Mouse (Mus musculus) heart, postnatal 0 days (tissue): Measurements from ENCODE around the gene Gfi1. TPM values are rescaled to one million over a fixed set of nuclear protein-coding genes. Genes with fewer than 3 reads are reported as not detected.

Experiments
- ATAC-seq: fragments of 200-750 bp; cut with Nextera tagmentation; 2 replicates; pipeline ENCODE4 v1.8.0; 2017; ENCODE audit warnings: low read depth, moderate number of reproducible peaks, moderate library complexity; ENCODE audit not compliant: insufficient read depth
- DNase-seq: peaks from one replicate; pipeline ENCODE4 v3.0.0-alpha.2; 2016; ENCODE audit warnings: low spot score
- H3K27ac ChIP-seq: fragments of 300-500 bp; sonication (generic); 2 replicates; pipeline ENCODE4 v1.5.1; 2014; ENCODE audit warnings: low read depth, mild to moderate bottlenecking
- H3K27me3 ChIP-seq: fragments of 300-500 bp; sonication (generic); 2 replicates; pipeline ENCODE4 v1.6.1; 2014; ENCODE audit warnings: low read length, mixed read lengths; ENCODE audit not compliant: control insufficient read depth, insufficient read depth
- H3K36me3 ChIP-seq: fragments of 300-500 bp; sonication (generic); replicated peaks from 2 replicates; pipeline ENCODE4 v1.6.1; 2014; ENCODE audit warnings: low read length, mixed read lengths; ENCODE audit not compliant: control insufficient read depth, insufficient read depth
- H3K4me1 ChIP-seq: fragments of 300-500 bp; sonication (generic); 2 replicates; pipeline ENCODE4 v1.6.1; 2014; ENCODE audit warnings: antibody characterized with exemption; ENCODE audit not compliant: control insufficient read depth, insufficient read depth
- H3K4me2 ChIP-seq: fragments of 300-500 bp; sonication (generic); 2 replicates; pipeline ENCODE4 v1.6.1; 2014; ENCODE audit warnings: low read depth, mild to moderate bottlenecking, low read length, moderate library complexity
- H3K4me3 ChIP-seq: fragments of 300-500 bp; sonication (generic); 2 replicates; pipeline ENCODE4 v1.5.1; 2014; ENCODE audit warnings: low read depth, low read length
- H3K9ac ChIP-seq: fragments of 300-500 bp; sonication (generic); replicated peaks from 2 replicates; pipeline ENCODE4 v1.6.1; 2014; ENCODE audit warnings: low read depth, low read length, mixed read lengths
- H3K9me3 ChIP-seq: fragments of 300-500 bp; sonication (generic); replicated peaks from 2 replicates; pipeline ENCODE4 v1.6.1; 2016; ENCODE audit warnings: low read length; ENCODE audit not compliant: control insufficient read depth
- CTCF ChIP-seq: IDR thresholded peaks from 2 replicates; pipeline ENCODE4 v1.5.1; 2016; ENCODE audit warnings: antibody characterized with exemption, control low read depth, low read depth
- EP300 ChIP-seq: IDR thresholded peaks from 2 replicates; pipeline ENCODE4 v1.6.1; 2016; ENCODE audit warnings: antibody characterized with exemption, low read depth
- WGBS: fragments of 180-500 bp; shearing (Covaris S2); extraction: QIAGEN DNeasy Blood & Tissue Kit; methylation state at CpG from one replicate; pipeline ENCODE4 v1.1.7; 2014; 5-methylcytosine and 5-hydroxymethylcytosine counted together
- polyA plus RNA-seq: library from polyadenylated mRNA; unstranded; fragments of >200 nt; fragmentation: Nextera tagmentation; extraction: Ambion mirVana; gene quantifications from 2 replicates; pipeline ENCODE4 v1.2.1, GENCODE M21; 2015
- total RNA-seq: library from RNA; depleted of rRNA; stranded (reverse); fragments of >200 nt; gene quantifications from 2 replicates; pipeline ENCODE4 v1.2.3, GENCODE M21; 2014; ENCODE audit warnings: low replicate concordance

The Gfi1 gene
- total and polyA plus RNA-seq, 2 experiments from 2014 or later: not detected

DNA sequence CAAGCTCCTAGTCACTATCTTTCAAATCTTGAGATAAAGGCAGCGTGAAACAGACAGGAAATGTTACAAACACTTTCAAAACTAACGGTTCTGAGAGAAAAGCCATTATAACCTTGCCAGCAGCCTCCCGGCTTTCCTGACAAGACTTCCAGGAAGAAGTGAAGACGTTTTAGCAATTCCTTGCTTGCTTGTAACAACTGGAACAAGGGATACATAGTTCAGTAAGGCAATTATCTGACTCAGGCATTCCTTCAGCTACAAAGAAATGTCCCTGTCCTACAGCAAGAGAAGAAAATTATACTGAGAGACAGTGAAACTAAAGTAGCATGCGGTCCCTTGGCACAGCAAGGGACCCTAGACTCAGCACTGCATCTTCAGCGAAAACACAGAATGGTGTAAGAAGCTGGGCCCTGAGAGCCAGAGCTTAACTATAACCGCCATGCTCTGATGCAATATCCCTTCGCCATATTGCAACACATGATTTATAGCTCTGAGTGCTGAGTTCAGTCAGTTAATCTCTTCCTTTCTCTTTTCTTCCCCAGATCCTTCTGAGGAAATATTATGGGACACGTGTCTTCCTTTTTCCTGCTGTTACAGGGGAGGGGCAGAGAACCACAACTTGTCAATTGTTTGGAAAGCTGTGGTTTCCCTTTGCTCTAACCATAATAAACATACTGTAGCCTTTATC, 23.5 kb upstream of the Gfi1 start:
- ATAC-seq (no peak), DNase-seq (peak; percentile 6)
- Histone ChIP-seq H3K9ac (no peak overlapping the region), H3K36me3 (peaks cover 2% of the 10 kb centered on the region; the same call in 1 of the 2 replicates), H3K4me2 (no peak overlapping the region), H3K9me3 (no peaks in the 10 kb centered on the region), H3K4me1 (0 out of 2 replicates have a peak, but pooled peaks cover 4% of the 10 kb centered on the region), H3K27ac (peak overlapping the region; percentile 64; the same call in 1 of the 2 replicates), H3K4me3 (no peak overlapping the region), H3K27me3 (no peaks in the 10 kb centered on the region)
- TF ChIP-seq CTCF (no peak), EP300 (no peak)
- 50% methylated on average over 9 of the region's 9 CpGs for WGBS

- 85% methylated on average over 5 of the region's 5 CpGs for WGBS
- Histone ChIP-seq H3K4me3 (no peak overlapping the region), H3K36me3 (no peaks in the 10 kb centered on the region), H3K27ac (no peak overlapping the region; the same call in 1 of the 2 replicates), H3K27me3 (no peaks in the 10 kb centered on the region), H3K4me1 (no peaks in the 10 kb centered on the region), H3K9ac (no peak overlapping the region), H3K9me3 (no peaks in the 10 kb centered on the region), H3K4me2 (no peak overlapping the region)
- TF ChIP-seq CTCF: no peak
- no peak for TF ChIP-seq EP300
- DNase-seq (no peak), ATAC-seq (no peak)
Measured at GRCm38 (mm10) chr5:107739023-107739422, 13.2 kb upstream of the Gfi1 start.

GRCm38 (mm10) chr5:107738296-107738695, 12.5 kb upstream of the Gfi1 start:
- H3K27ac ChIP-seq: no peak overlapping the region; the same call in 1 of the 2 replicates
- ATAC-seq (no peak), DNase-seq (no peak)
- 76% methylated on average over 3 of the region's 3 CpGs for WGBS
- no peaks in the 10 kb centered on the region for H3K4me1 ChIP-seq
- no peaks in the 10 kb centered on the region for H3K27me3 ChIP-seq
- H3K4me2 ChIP-seq: no peak overlapping the region
- H3K4me3 ChIP-seq: no peak overlapping the region
- no peak overlapping the region for H3K9ac ChIP-seq
- no peaks in the 10 kb centered on the region for H3K36me3 ChIP-seq
- no peaks in the 10 kb centered on the region for H3K9me3 ChIP-seq
- no peak for TF ChIP-seq CTCF
- no peak for TF ChIP-seq EP300

- DNase-seq (no peak), ATAC-seq (no peak)
- Histone ChIP-seq H3K4me3 (no peak overlapping the region), H3K4me2 (no peak overlapping the region), H3K36me3 (no peaks in the 10 kb centered on the region), H3K27me3 (peaks cover 5% of the 10 kb centered on the region), H3K9ac (no peak overlapping the region), H3K4me1 (no peaks in the 10 kb centered on the region), H3K27ac (no peak overlapping the region), H3K9me3 (no peaks in the 10 kb centered on the region)
- no peak for TF ChIP-seq EP300
- TF ChIP-seq CTCF: no peak
- WGBS: 61% methylated on average over 5 of the region's 5 CpGs
Measured at GRCm38 (mm10) chr5:107736171-107736570, 10.3 kb upstream of the Gfi1 start.

GRCm38 (mm10) chr5:107731844-107732243, 6.0 kb upstream of the Gfi1 start:
- DNase-seq (no peak), ATAC-seq (no peak)
- Histone ChIP-seq H3K9me3 (no peaks in the 10 kb centered on the region), H3K27ac (no peak overlapping the region), H3K4me3 (no peak overlapping the region), H3K4me2 (no peak overlapping the region), H3K9ac (no peak overlapping the region), H3K36me3 (no peaks in the 10 kb centered on the region), H3K27me3 (peaks cover 44% of the 10 kb centered on the region), H3K4me1 (no peaks in the 10 kb centered on the region)
- TF ChIP-seq CTCF (no peak), EP300 (no peak)
- WGBS: 29% methylated on average over 2 of the region's 2 CpGs

- Histone ChIP-seq H3K27ac (no peak overlapping the region), H3K9ac (no peak overlapping the region), H3K4me2 (no peak overlapping the region), H3K9me3 (no peaks in the 10 kb centered on the region), H3K27me3 (peaks cover 48% of the 10 kb centered on the region), H3K4me1 (0 out of 2 replicates have a peak, but pooled peaks cover under 1% of the 10 kb centered on the region), H3K36me3 (no peaks in the 10 kb centered on the region), H3K4me3 (no peak overlapping the region)
- no peak for DNase-seq
- no peak for ATAC-seq
- WGBS: 40% methylated on average over 3 of the region's 3 CpGs
- TF ChIP-seq EP300 (no peak), CTCF (no peak)
Measured at GRCm38 (mm10) chr5:107731408-107731807, 5.6 kb upstream of the Gfi1 start.
